Mouse (Mus musculus) stomach, embryonic 16.5 days (tissue): ENCODE results near the gene Irf1. TPM values are rescaled to one million over a fixed set of nuclear protein-coding genes. Genes with fewer than 3 reads are reported as not detected.
A peak's percentile ranks its signal among the peaks of the same experiment; 100 is the strongest.

Experiments used
- ATAC-seq: fragments of 200-750 bp; cut with Nextera tagmentation; 2 replicates; pipeline ENCODE4 v1.8.0; 2017; ENCODE audit warnings: moderate number of reproducible peaks, moderate TSS enrichment; ENCODE audit not compliant: insufficient read depth, low FRiP score
- H3K27ac ChIP-seq: fragments of 300-500 bp; sonication (generic); 2 replicates; pipeline ENCODE4 v1.5.1; 2014; ENCODE audit warnings: low read length
- H3K27me3 ChIP-seq: fragments of 300-500 bp; sonication (generic); 2 replicates; pipeline ENCODE4 v1.6.1; 2014; ENCODE audit warnings: low read length, control low read depth, mixed read lengths; ENCODE audit not compliant: control insufficient read depth, insufficient read depth
- H3K36me3 ChIP-seq: fragments of 300-500 bp; sonication (generic); 2 replicates; pipeline ENCODE4 v1.6.1; 2014; ENCODE audit warnings: low read length; ENCODE audit not compliant: control insufficient read depth, insufficient read depth
- H3K4me1 ChIP-seq: fragments of 300-500 bp; sonication (generic); 2 replicates; pipeline ENCODE4 v1.6.1; 2014; ENCODE audit warnings: low read length, control low read depth, mixed read lengths; ENCODE audit not compliant: control insufficient read depth, insufficient read depth
- H3K4me2 ChIP-seq: fragments of 300-500 bp; sonication (generic); 2 replicates; pipeline ENCODE4 v1.6.1; 2014; ENCODE audit warnings: low read depth, low read length, mixed read lengths
- H3K4me3 ChIP-seq: fragments of 300-500 bp; sonication (generic); replicated peaks from 2 replicates; pipeline ENCODE4 v1.5.1; 2014; ENCODE audit warnings: mild to moderate bottlenecking, low read length
- H3K9ac ChIP-seq: fragments of 300-500 bp; sonication (generic); 2 replicates; pipeline ENCODE4 v1.6.1; 2014; ENCODE audit warnings: low read length
- H3K9me3 ChIP-seq: fragments of 300-500 bp; sonication (generic); replicated peaks from 2 replicates; pipeline ENCODE4 v1.6.1; 2016; ENCODE audit warnings: low read length, control low read depth; ENCODE audit not compliant: control insufficient read depth
- WGBS: fragments of 180-500 bp; shearing (Covaris S2); extraction: QIAGEN DNeasy Blood & Tissue Kit; methylation state at CpG from one replicate; pipeline ENCODE4 v1.1.7; 2014; 5-methylcytosine and 5-hydroxymethylcytosine counted together
- polyA plus RNA-seq: library from polyadenylated mRNA; unstranded; fragments of >200 nt; fragmentation: Nextera tagmentation; extraction: Ambion mirVana; gene quantifications from 2 replicates; pipeline ENCODE4 v1.2.1, GENCODE M21; 2015

The Irf1 gene
- polyA plus RNA-seq, 1 experiment from 2014 or later: 25.8 TPM

DNA sequence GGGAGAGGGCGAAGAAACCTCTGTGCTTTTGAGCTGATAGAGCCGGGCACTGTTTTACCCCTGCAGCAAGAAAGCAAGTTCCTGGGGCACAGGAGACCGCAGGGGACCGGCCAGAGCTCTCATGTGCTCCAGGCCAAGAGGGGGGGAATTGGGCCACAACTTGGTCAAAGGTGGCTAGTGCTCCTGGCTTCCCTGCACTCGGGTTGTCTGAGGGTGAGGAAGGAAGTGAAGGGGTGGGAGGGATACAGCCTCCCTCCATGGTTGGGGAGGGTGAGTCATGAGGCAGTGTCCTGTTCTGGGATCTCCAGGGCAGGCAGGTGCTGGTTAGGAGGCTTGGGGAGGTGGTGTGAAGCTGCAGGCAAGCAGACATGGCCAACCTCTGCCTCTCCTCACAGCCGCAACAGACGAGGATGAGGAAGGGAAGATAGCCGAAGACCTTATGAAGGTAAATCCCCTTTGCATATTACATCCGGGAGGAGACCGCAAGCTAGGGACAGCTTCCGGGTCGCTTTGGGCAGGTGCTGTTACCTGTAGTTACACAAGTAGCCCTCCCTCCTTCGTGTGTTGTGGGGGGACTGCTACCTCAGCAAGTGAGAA is 4.9 kb downstream of the Irf1 start:
- Histone ChIP-seq H3K4me2 (no peak overlapping the region), H3K4me1 (peaks cover 10% of the 10 kb centered on the region), H3K9me3 (no peaks in the 10 kb centered on the region), H3K27ac (no peak overlapping the region), H3K36me3 (peaks cover 6% of the 10 kb centered on the region; the same call in 1 of the 2 replicates), H3K27me3 (no peaks in the 10 kb centered on the region), H3K4me3 (no peak overlapping the region), H3K9ac (no peak overlapping the region)
- WGBS: 89% methylated on average over 13 of the region's 13 CpGs
- ATAC-seq: no peak

DNA sequence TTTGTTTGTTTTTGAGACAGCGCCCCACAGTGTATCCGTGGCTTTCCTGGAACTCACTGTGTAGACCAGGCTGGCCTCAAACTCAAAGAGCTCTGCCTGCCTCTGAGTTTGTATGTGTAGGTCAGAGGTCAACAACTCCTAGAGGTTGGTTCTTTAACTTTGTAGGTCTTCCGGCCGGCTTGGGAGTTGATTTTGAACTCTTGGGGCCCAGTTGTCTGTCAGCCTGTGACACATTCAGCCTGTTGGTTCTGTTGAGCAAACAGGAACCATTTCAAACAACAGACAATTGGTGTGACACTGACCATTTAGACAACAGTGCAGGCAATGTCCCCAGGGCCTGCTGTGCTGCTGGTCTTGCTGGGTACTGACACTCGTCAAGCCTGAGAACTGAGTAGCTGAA is 7.9 kb downstream of the Irf1 start:
- ATAC-seq: no peak
- Histone ChIP-seq H3K36me3 (peaks cover 6% of the 10 kb centered on the region; the same call in 1 of the 2 replicates), H3K27ac (no peak overlapping the region)

GRCm38 (mm10) chr11:53778455-53778854 is 8.6 kb downstream of the Irf1 start:
- peaks cover 5% of the 10 kb centered on the region for H3K4me1 ChIP-seq
- H3K36me3 ChIP-seq: peaks cover 6% of the 10 kb centered on the region; the same call in 1 of the 2 replicates
- no peak overlapping the region for H3K27ac ChIP-seq
- H3K9ac ChIP-seq: no peak overlapping the region
- no peaks in the 10 kb centered on the region for H3K27me3 ChIP-seq
- WGBS: 78% methylated on average over 5 of the region's 5 CpGs
- no peaks in the 10 kb centered on the region for H3K9me3 ChIP-seq
- no peak overlapping the region for H3K4me2 ChIP-seq
- H3K4me3 ChIP-seq: no peak overlapping the region
- no peak for ATAC-seq

More for the DNA sequence above, 7.9 kb downstream of the Irf1 start:
- H3K4me2 ChIP-seq: no peak overlapping the region
- H3K27me3 ChIP-seq: no peaks in the 10 kb centered on the region
- no peak overlapping the region for H3K9ac ChIP-seq
- no peak overlapping the region for H3K4me3 ChIP-seq
- peaks cover 5% of the 10 kb centered on the region; the same call in 1 of the 2 replicates for H3K4me1 ChIP-seq
- WGBS: 69% methylated on average over 5 of the region's 5 CpGs
- no peaks in the 10 kb centered on the region for H3K9me3 ChIP-seq

GRCm38 (mm10) chr11:53779808-53780207 is 10.0 kb downstream of the Irf1 start:
- peaks cover 5% of the 10 kb centered on the region for H3K4me1 ChIP-seq
- 54% methylated on average over 2 of the region's 2 CpGs for whole genome bisulfite sequencing
- peaks cover 6% of the 10 kb centered on the region; the same call in 1 of the 2 replicates for H3K36me3 ChIP-seq
- H3K27ac ChIP-seq: no peak overlapping the region
- H3K9me3 ChIP-seq: no peaks in the 10 kb centered on the region
- ATAC-seq: no peak
- H3K4me2 ChIP-seq: no peak overlapping the region
- H3K27me3 ChIP-seq: no peaks in the 10 kb centered on the region
- no peak overlapping the region for H3K4me3 ChIP-seq
- no peak overlapping the region for H3K9ac ChIP-seq

DNA sequence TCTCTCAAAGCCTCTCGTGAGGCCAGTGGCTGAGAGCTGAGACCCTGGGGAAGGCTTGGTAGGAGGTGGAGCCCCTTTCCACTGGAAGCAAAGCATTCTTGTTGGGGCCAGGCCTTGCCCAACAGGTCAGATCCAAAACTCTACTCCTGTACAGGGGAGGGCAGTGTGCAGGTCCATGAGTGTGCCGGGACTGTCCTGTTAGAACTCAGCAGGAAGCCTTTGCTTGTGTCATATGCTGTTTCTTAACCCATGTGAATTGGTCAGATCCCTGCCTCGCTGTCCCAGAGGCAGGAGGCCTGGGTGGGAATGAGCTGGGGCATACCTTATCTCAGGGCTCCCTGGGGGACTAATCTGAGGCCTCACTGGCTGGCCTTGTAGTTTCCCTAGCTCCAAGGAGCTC is 10.4 kb downstream of the Irf1 start:
- Histone ChIP-seq H3K4me2 (no peak overlapping the region), H3K36me3 (peaks cover 6% of the 10 kb centered on the region; the same call in 1 of the 2 replicates), H3K27ac (no peak overlapping the region), H3K4me1 (peaks cover 5% of the 10 kb centered on the region), H3K9ac (no peak overlapping the region), H3K27me3 (no peaks in the 10 kb centered on the region), H3K4me3 (no peak overlapping the region), H3K9me3 (no peaks in the 10 kb centered on the region)
- 73% methylated on average over 3 of the region's 3 CpGs for WGBS
- ATAC-seq: no peak

GRCm38 (mm10) chr11:53781201-53781775 is 11.5 kb downstream of the Irf1 start:
- Histone ChIP-seq H3K36me3 (peaks cover 4% of the 10 kb centered on the region; the same call in 1 of the 2 replicates), H3K4me3 (no peak overlapping the region), H3K9ac (no peak overlapping the region), H3K4me1 (peaks cover 5% of the 10 kb centered on the region), H3K9me3 (no peaks in the 10 kb centered on the region), H3K27me3 (no peaks in the 10 kb centered on the region), H3K27ac (peak overlapping the region; percentile 41), H3K4me2 (no peak overlapping the region)
- ATAC-seq: no peak
- 88% methylated on average over 4 of the region's 4 CpGs for WGBS

GRCm38 (mm10) chr11:53781964-53782363 is 12.2 kb downstream of the Irf1 start:
- Histone ChIP-seq H3K9ac (no peak overlapping the region), H3K36me3 (no peaks in the 10 kb centered on the region), H3K9me3 (no peaks in the 10 kb centered on the region), H3K27me3 (no peaks in the 10 kb centered on the region), H3K4me3 (no peak overlapping the region), H3K4me1 (peaks cover 5% of the 10 kb centered on the region), H3K4me2 (no peak overlapping the region), H3K27ac (peak overlapping the region; percentile 41)
- 72% methylated on average over 7 of the region's 7 CpGs for WGBS
- ATAC-seq: 0 out of 2 replicates have a peak, but pooled peaks have one; percentile 12

GRCm38 (mm10) chr11:53783288-53783687 is 13.5 kb downstream of the Irf1 start:
- WGBS: 83% methylated on average over 9 of the region's 9 CpGs
- Histone ChIP-seq H3K36me3 (no peaks in the 10 kb centered on the region), H3K4me3 (no peak overlapping the region), H3K9me3 (no peaks in the 10 kb centered on the region), H3K4me2 (no peak overlapping the region), H3K4me1 (peaks cover 5% of the 10 kb centered on the region), H3K27ac (0 out of 2 replicates have a peak overlapping the region, but pooled peaks have one; percentile 23), H3K27me3 (no peaks in the 10 kb centered on the region), H3K9ac (no peak overlapping the region)
- ATAC-seq: no peak

GRCm38 (mm10) chr11:53785311-53785936 is 15.6 kb downstream of the Irf1 start:
- Histone ChIP-seq H3K27ac (0 out of 2 replicates have a peak overlapping the region, but pooled peaks have one; percentile 18), H3K4me1 (peaks cover 5% of the 10 kb centered on the region), H3K27me3 (no peaks in the 10 kb centered on the region), H3K4me2 (no peak overlapping the region), H3K9ac (peak overlapping the region; percentile 18; the same call in 1 of the 2 replicates), H3K9me3 (no peaks in the 10 kb centered on the region), H3K4me3 (no peak overlapping the region), H3K36me3 (no peaks in the 10 kb centered on the region)
- WGBS: 71% methylated on average over 3 of the region's 3 CpGs
- no peak for ATAC-seq
